Mouse (Mus musculus): ENCODE data around the gene 4931406P16Rik. TPM values are rescaled to one million over a fixed set of nuclear protein-coding genes. Genes with fewer than 3 reads are reported as not detected.
"Not testable (repeated sequence)": the region's sequence is repeated elsewhere in the genome, so short reads cannot be mapped to it uniquely, and the experiment has no call there.

Gene 4931406P16Rik
- polyA plus RNA-seq, 1 experiment from 2014 or later, result 26.9 TPM

- no peaks in the 10 kb centered on the region for H3K9me3 ChIP-seq
- H3K27me3 ChIP-seq, result no peaks in the 10 kb centered on the region
- H3K27ac ChIP-seq, result no peak overlapping the region
- H3K9ac ChIP-seq (replicated peaks), result no peak overlapping the region
- no peak for ATAC-seq
- peaks cover 24% of the 10 kb centered on the region for H3K4me1 ChIP-seq (replicated peaks)
- H3K36me3 ChIP-seq, result peaks cover 83% of the 10 kb centered on the region
- 98% methylated on average over 6 of the region's 6 CpGs for WGBS
- no peak overlapping the region for H3K4me2 ChIP-seq (replicated peaks)
- no peak overlapping the region for H3K4me3 ChIP-seq (replicated peaks)
Observed at GRCm38 (mm10) chr7:34224308-34224707, 89.0 kb downstream of the 4931406P16Rik start.

GRCm38 (mm10) chr7:34222340-34222739 is 91.0 kb downstream of the 4931406P16Rik start:
- H3K4me3 ChIP-seq (replicated peaks), result no peak overlapping the region
- 94% methylated on average over 10 of the region's 10 CpGs for WGBS
- H3K36me3 ChIP-seq, result peaks cover 96% of the 10 kb centered on the region

GRCm38 (mm10) chr7:34221594-34222250 is 91.6 kb downstream of the 4931406P16Rik start:
- 93% methylated on average over 9 of the region's 9 CpGs for WGBS
- no peaks in the 10 kb centered on the region for H3K27me3 ChIP-seq
- ATAC-seq, result no peak
- no peaks in the 10 kb centered on the region for H3K9me3 ChIP-seq
- H3K27ac ChIP-seq, result no peak overlapping the region
- peaks cover 95% of the 10 kb centered on the region for H3K36me3 ChIP-seq
- no peak overlapping the region for H3K4me2 ChIP-seq (replicated peaks)
- peaks cover 3% of the 10 kb centered on the region; the same call in 1 of the 2 replicates for H3K4me1 ChIP-seq (replicated peaks)
- H3K9ac ChIP-seq (replicated peaks), result 0 out of 2 replicates have a peak overlapping the region, but pooled peaks have one; percentile 23
- no peak overlapping the region for H3K4me3 ChIP-seq (replicated peaks)

More at GRCm38 (mm10) chr7:34222340-34222739, 91.0 kb downstream of the 4931406P16Rik start:
- no peak overlapping the region for H3K9ac ChIP-seq (replicated peaks)
- no peak overlapping the region for H3K4me2 ChIP-seq (replicated peaks)
- peaks cover 6% of the 10 kb centered on the region; the same call in 1 of the 2 replicates for H3K4me1 ChIP-seq (replicated peaks)
- H3K9me3 ChIP-seq, result no peaks in the 10 kb centered on the region
- H3K27ac ChIP-seq, result no peak overlapping the region
- no peaks in the 10 kb centered on the region for H3K27me3 ChIP-seq
- ATAC-seq, result no peak

GRCm38 (mm10) chr7:34218496-34218895 is 94.9 kb downstream of the 4931406P16Rik start:
- Histone ChIP-seq H3K4me1 (replicated peaks) (no peaks in the 10 kb centered on the region), H3K27ac (no peak overlapping the region), H3K36me3 (peaks cover 98% of the 10 kb centered on the region), H3K4me2 (replicated peaks) (no peak overlapping the region), H3K9me3 (no peaks in the 10 kb centered on the region), H3K4me3 (replicated peaks) (no peak overlapping the region), H3K9ac (replicated peaks) (no peak overlapping the region), H3K27me3 (no peaks in the 10 kb centered on the region)
- no peak for ATAC-seq
- 87% methylated on average over 1 of the region's 1 CpGs for WGBS

GRCm38 (mm10) chr7:34216474-34216873 is 96.9 kb downstream of the 4931406P16Rik start:
- no peaks in the 10 kb centered on the region for H3K27me3 ChIP-seq
- no peak overlapping the region for H3K4me2 ChIP-seq (replicated peaks)
- no peak overlapping the region for H3K27ac ChIP-seq
- H3K9me3 ChIP-seq, result no peaks in the 10 kb centered on the region
- no peak for ATAC-seq
- H3K4me1 ChIP-seq (replicated peaks), result no peaks in the 10 kb centered on the region
- no peak overlapping the region for H3K4me3 ChIP-seq (replicated peaks)
- WGBS, result 87% methylated on average over 10 of the region's 10 CpGs
- peaks cover 98% of the 10 kb centered on the region for H3K36me3 ChIP-seq
- H3K9ac ChIP-seq (replicated peaks), result no peak overlapping the region

- H3K9me3 ChIP-seq, result no peaks in the 10 kb centered on the region
- no peak overlapping the region for H3K4me2 ChIP-seq (replicated peaks)
- H3K4me3 ChIP-seq (replicated peaks), result no peak overlapping the region
- no peak overlapping the region for H3K27ac ChIP-seq
- 94% methylated on average over 9 of the region's 9 CpGs for WGBS
- no peak for ATAC-seq
- H3K36me3 ChIP-seq, result peaks cover 99% of the 10 kb centered on the region
- no peaks in the 10 kb centered on the region for H3K4me1 ChIP-seq (replicated peaks)
- H3K27me3 ChIP-seq, result no peaks in the 10 kb centered on the region
- no peak overlapping the region for H3K9ac ChIP-seq (replicated peaks)
Observed at GRCm38 (mm10) chr7:34215481-34215880, 97.9 kb downstream of the 4931406P16Rik start.

GRCm38 (mm10) chr7:34214644-34215043 is 98.7 kb downstream of the 4931406P16Rik start:
- Histone ChIP-seq H3K36me3 (peaks cover 99% of the 10 kb centered on the region), H3K4me2 (replicated peaks) (no peak overlapping the region), H3K4me1 (replicated peaks) (no peaks in the 10 kb centered on the region), H3K4me3 (replicated peaks) (no peak overlapping the region), H3K9me3 (no peaks in the 10 kb centered on the region), H3K27ac (no peak overlapping the region), H3K9ac (replicated peaks) (no peak overlapping the region), H3K27me3 (no peaks in the 10 kb centered on the region)
- ATAC-seq, result no peak
- WGBS, result 89% methylated on average over 8 of the region's 8 CpGs

GRCm38 (mm10) chr7:34213281-34213680 is 100.1 kb downstream of the 4931406P16Rik start:
- 95% methylated on average over 7 of the region's 7 CpGs for WGBS
- Histone ChIP-seq H3K9me3 (no peaks in the 10 kb centered on the region), H3K4me1 (replicated peaks) (no peaks in the 10 kb centered on the region), H3K4me2 (replicated peaks) (no peak overlapping the region), H3K9ac (replicated peaks) (no peak overlapping the region), H3K27me3 (no peaks in the 10 kb centered on the region), H3K4me3 (replicated peaks) (no peak overlapping the region), H3K27ac (no peak overlapping the region), H3K36me3 (peaks cover 99% of the 10 kb centered on the region)
- ATAC-seq, result no peak

GRCm38 (mm10) chr7:34208027-34208745 is 105.2 kb downstream of the 4931406P16Rik start:
- H3K4me1 ChIP-seq (replicated peaks), result no peaks in the 10 kb centered on the region
- H3K4me3 ChIP-seq (replicated peaks), result no peak overlapping the region
- H3K36me3 ChIP-seq, result peaks cover 100% of the 10 kb centered on the region
- no peak overlapping the region for H3K4me2 ChIP-seq (replicated peaks)
- H3K9me3 ChIP-seq, result no peaks in the 10 kb centered on the region
- H3K27me3 ChIP-seq, result no peaks in the 10 kb centered on the region
- 87% methylated on average over 9 of the region's 9 CpGs for WGBS
- H3K9ac ChIP-seq (replicated peaks), result no peak overlapping the region
- no peak overlapping the region for H3K27ac ChIP-seq
- ATAC-seq, result no peak

- no peaks in the 10 kb centered on the region for H3K4me1 ChIP-seq (replicated peaks)
- ATAC-seq, result no peak
- 97% methylated on average over 6 of the region's 6 CpGs for WGBS
- no peak overlapping the region for H3K9ac ChIP-seq (replicated peaks)
- no peak overlapping the region for H3K4me2 ChIP-seq (replicated peaks)
- H3K36me3 ChIP-seq, result peaks cover 100% of the 10 kb centered on the region
- no peaks in the 10 kb centered on the region for H3K9me3 ChIP-seq
- H3K27ac ChIP-seq, result no peak overlapping the region
- H3K4me3 ChIP-seq (replicated peaks), result no peak overlapping the region
- no peaks in the 10 kb centered on the region for H3K27me3 ChIP-seq
Observed at GRCm38 (mm10) chr7:34206331-34206730, 107.0 kb downstream of the 4931406P16Rik start.

GRCm38 (mm10) chr7:34202147-34202546 is 111.2 kb downstream of the 4931406P16Rik start:
- not testable (repeated sequence) for H3K9me3 ChIP-seq; H3K27ac ChIP-seq; H3K4me2 ChIP-seq (replicated peaks); H3K27me3 ChIP-seq; ATAC-seq; H3K4me1 ChIP-seq (replicated peaks); H3K4me3 ChIP-seq (replicated peaks); H3K9ac ChIP-seq (replicated peaks)
- WGBS, result 94% methylated on average over 10 of the region's 10 CpGs
- peaks cover 69% of the 10 kb centered on the region for H3K36me3 ChIP-seq

- no peak overlapping the region for H3K4me2 ChIP-seq (replicated peaks)
- H3K4me1 ChIP-seq (replicated peaks), result peaks cover 2% of the 10 kb centered on the region
- H3K27ac ChIP-seq, result no peak overlapping the region
- H3K9ac ChIP-seq (replicated peaks), result no peak overlapping the region
- peaks cover 56% of the 10 kb centered on the region for H3K36me3 ChIP-seq
- H3K4me3 ChIP-seq (replicated peaks), result no peak overlapping the region
- 96% methylated on average over 2 of the region's 2 CpGs for WGBS
- ATAC-seq, result no peak
- no peaks in the 10 kb centered on the region for H3K9me3 ChIP-seq
- no peaks in the 10 kb centered on the region for H3K27me3 ChIP-seq
Observed at GRCm38 (mm10) chr7:34200829-34201228, 112.5 kb downstream of the 4931406P16Rik start.
